Mouse (Mus musculus): ENCODE results near the gene Abcg1. TPM values are rescaled to one million over a fixed set of nuclear protein-coding genes. Genes with fewer than 3 reads are reported as not detected.

Gene Abcg1
- polyA plus RNA-seq, 1 experiment from 2014 or later = 8.6 TPM

DNA sequence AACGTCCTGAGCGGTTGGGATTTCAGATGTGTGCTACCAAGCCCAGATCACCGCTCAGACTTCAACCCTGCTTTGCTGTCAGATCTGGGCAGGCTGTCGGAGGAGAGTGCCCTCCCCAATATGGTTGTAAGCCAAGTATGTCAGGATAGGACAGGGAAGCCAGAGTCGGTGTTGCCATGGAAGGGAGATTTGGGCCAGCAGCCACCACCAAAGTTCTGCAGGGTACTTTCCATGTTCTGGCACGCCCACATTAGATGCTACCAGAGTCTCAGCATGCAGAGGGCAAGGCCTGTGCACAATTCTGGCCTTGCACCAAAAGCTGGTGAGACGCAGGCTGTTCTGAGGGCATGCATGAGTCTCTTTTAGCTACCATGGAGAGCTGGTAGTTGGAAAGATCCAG lies 28.7 kb downstream of the Abcg1 start:
- Histone ChIP-seq H3K4me3 (no peak overlapping the region), H3K4me1 (peaks cover 24% of the 10 kb centered on the region), H3K9me3 (no peaks in the 10 kb centered on the region), H3K27me3 (no peaks in the 10 kb centered on the region), H3K27ac (no peak overlapping the region), H3K4me2 (no peak overlapping the region), H3K36me3 (no peaks in the 10 kb centered on the region), H3K9ac (no peak overlapping the region)
- 87% methylated on average over 7 of the region's 7 CpGs for WGBS
- ATAC-seq (ENCODE audit: insufficient number of reproducible peaks, low FRiP score, low TSS enrichment, low read depth) = no peak

DNA sequence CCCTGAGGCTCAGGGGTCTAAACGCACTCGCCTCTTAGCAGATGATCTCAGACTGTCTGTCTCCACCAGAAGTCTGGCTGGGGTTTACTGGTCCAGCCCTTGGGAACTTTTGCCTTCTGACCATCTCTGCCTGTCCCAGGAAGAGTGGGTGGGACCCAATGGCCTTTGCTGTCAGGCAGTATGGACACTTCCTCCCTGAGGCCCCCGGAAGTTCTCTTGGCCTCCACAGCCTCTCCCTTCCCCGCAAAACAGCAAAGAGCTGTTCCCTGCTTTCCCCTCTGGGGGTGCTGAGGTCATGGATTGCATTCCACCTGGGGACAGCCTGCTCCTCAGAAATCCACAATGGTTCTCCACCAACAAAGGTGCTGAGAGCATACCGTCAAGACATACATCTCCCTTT lies 31.2 kb downstream of the Abcg1 start:
- H3K9ac ChIP-seq = no peak overlapping the region
- no peaks in the 10 kb centered on the region for H3K27me3 ChIP-seq
- 42% methylated on average over 5 of the region's 5 CpGs for WGBS
- H3K9me3 ChIP-seq = no peaks in the 10 kb centered on the region
- H3K36me3 ChIP-seq = no peaks in the 10 kb centered on the region
- ATAC-seq (ENCODE audit: insufficient number of reproducible peaks, low FRiP score, low TSS enrichment, low read depth) = no peak
- no peak overlapping the region for H3K4me3 ChIP-seq
- H3K27ac ChIP-seq = no peak overlapping the region
- H3K4me2 ChIP-seq = no peak overlapping the region
- peaks cover 24% of the 10 kb centered on the region for H3K4me1 ChIP-seq

DNA sequence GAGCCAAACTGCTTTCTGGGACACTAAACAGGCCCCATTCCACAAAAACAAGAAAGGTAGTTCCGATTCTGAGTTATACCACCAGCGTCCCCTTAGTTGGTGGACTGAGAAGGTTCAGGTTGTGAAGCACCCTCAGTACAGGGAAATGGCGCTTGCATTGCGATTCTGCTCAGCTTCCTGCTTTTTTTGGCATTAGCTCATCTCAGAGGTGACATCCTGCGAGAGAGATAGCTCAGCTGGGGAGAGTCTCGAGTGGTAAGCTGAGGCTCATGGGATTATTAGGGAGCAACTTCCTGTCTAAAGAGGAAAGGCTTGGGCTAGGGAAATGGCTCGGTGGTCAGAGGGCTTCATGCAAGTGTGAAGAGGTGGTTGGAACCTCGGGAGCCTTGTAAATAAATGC lies 32.4 kb downstream of the Abcg1 start:
- no peak overlapping the region for H3K4me2 ChIP-seq
- H3K9ac ChIP-seq = no peak overlapping the region
- H3K27me3 ChIP-seq = no peaks in the 10 kb centered on the region
- ATAC-seq (ENCODE audit: insufficient number of reproducible peaks, low FRiP score, low TSS enrichment, low read depth) = no peak
- H3K4me1 ChIP-seq = peaks cover 24% of the 10 kb centered on the region
- WGBS = 64% methylated on average over 8 of the region's 8 CpGs
- H3K27ac ChIP-seq = no peak overlapping the region
- H3K9me3 ChIP-seq = no peaks in the 10 kb centered on the region
- H3K36me3 ChIP-seq = no peaks in the 10 kb centered on the region
- no peak overlapping the region for H3K4me3 ChIP-seq

DNA sequence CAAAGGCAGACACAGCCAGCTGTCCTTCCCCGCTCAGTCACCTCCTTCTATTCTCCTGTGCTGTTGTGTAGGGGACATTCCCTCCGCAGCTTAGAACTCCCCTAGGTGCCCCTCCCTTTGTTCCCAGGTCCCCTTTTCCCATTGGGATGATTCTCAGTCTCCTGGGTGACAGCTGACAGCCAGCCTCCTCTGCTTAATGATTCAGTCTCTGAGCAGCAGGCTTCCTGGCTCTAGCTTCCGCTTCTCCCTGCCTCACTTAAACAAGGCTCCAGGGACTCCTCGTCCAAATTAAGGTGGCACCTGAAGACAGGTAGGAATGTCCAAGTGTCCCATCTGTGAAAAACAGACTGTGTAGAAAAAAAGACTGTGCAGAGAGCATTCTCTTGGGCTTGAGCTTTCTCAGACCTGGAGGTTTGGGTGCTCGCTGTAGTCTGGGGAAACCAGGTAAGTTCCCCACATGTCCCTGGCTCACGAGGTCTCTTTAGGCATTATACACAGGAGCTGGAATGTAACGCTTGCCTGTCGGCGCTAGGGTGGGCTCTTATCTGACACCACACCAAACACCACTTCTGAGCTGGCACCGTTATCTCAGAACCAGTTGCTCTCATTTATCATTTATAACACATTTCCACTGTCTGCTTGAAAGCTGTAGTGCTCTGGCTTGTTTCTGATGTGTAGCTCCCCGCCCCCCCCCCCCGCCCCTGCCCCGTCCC lies 33.7 kb downstream of the Abcg1 start:
- H3K9me3 ChIP-seq = no peaks in the 10 kb centered on the region
- no peak overlapping the region for H3K4me2 ChIP-seq
- H3K27ac ChIP-seq = no peak overlapping the region
- H3K36me3 ChIP-seq = no peaks in the 10 kb centered on the region
- no peak for ATAC-seq (ENCODE audit: insufficient number of reproducible peaks, low FRiP score, low TSS enrichment, low read depth)
- WGBS = 46% methylated on average over 13 of the region's 13 CpGs
- peaks cover 24% of the 10 kb centered on the region for H3K4me1 ChIP-seq
- H3K27me3 ChIP-seq = no peaks in the 10 kb centered on the region
- no peak overlapping the region for H3K4me3 ChIP-seq
- no peak overlapping the region for H3K9ac ChIP-seq

DNA sequence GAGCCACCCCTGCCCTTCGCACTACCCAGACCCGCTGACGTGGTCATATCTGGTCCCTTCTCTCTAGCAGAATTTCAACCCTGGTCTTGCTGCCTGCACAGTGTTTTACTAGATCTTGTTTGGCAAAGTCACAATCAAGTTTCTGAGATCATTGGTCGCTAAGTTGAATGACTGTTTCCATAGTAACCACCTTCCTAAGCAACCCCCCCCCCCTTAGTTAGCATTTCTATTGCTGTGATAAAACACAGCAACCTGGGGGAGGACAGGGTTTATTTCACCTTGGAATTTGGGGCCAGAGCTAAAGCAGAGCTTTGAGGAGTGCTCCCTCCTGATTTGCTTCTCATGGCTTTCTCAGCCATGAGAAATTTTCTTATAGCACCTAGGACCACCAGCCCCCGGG lies 37.3 kb downstream of the Abcg1 start:
- 50% methylated on average over 5 of the region's 5 CpGs for WGBS
- Histone ChIP-seq H3K27ac (no peak overlapping the region), H3K27me3 (no peaks in the 10 kb centered on the region), H3K4me3 (no peak overlapping the region), H3K9ac (no peak overlapping the region), H3K4me1 (0 out of 2 replicates have a peak, but pooled peaks cover 5% of the 10 kb centered on the region), H3K36me3 (no peaks in the 10 kb centered on the region), H3K4me2 (no peak overlapping the region), H3K9me3 (no peaks in the 10 kb centered on the region)
- no peak for ATAC-seq (ENCODE audit: insufficient number of reproducible peaks, low FRiP score, low TSS enrichment, low read depth)

DNA sequence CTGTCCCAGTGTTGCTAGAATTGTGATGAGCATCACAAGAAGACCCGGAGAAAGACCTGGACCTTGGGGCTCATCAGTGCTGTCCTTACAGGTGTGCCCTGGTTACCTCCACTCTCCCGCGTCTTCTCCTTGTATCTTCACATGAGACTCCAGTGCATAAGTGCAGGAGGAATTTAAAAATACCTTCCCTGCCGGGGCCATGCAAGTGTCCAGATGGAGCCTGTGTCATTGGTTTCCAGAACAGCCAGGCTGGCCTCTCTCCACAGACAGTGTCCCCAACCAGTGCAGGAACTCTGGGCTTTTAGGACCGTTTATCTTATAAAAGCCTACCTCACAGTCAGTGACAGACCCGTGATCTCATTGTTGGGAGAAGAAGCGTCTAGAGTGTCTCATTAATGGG lies 38.1 kb downstream of the Abcg1 start:
- Histone ChIP-seq H3K27ac (no peak overlapping the region), H3K27me3 (no peaks in the 10 kb centered on the region), H3K9me3 (no peaks in the 10 kb centered on the region), H3K4me2 (no peak overlapping the region), H3K9ac (no peak overlapping the region), H3K36me3 (no peaks in the 10 kb centered on the region), H3K4me1 (no peaks in the 10 kb centered on the region), H3K4me3 (no peak overlapping the region)
- ATAC-seq (ENCODE audit: insufficient number of reproducible peaks, low FRiP score, low TSS enrichment, low read depth) = no peak
- 83% methylated on average over 7 of the region's 7 CpGs for WGBS

DNA sequence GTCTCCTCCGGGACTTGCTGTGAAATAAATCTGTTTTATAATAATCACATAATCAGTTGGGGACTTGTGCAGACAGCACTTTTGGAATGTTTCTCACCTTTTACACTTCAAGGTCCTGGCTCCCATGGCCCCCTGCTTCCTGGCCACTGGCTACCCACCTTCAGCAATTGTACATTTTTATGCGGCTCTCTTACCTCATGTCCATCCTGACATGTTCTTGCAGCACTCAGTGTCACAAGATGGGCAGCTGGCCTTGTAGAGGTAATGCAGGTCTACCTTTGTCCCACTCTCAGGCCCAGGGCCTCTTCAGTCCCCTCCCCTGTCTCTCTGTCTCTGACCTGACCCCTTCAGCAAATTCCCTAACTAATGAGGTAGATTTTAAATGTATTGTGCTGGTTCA lies 39.4 kb downstream of the Abcg1 start:
- H3K27me3 ChIP-seq = no peaks in the 10 kb centered on the region
- WGBS = 96% methylated on average over 2 of the region's 2 CpGs
- H3K4me2 ChIP-seq = no peak overlapping the region
- H3K9me3 ChIP-seq = no peaks in the 10 kb centered on the region
- no peaks in the 10 kb centered on the region for H3K4me1 ChIP-seq
- H3K36me3 ChIP-seq = no peaks in the 10 kb centered on the region
- H3K4me3 ChIP-seq = no peak overlapping the region
- H3K9ac ChIP-seq = no peak overlapping the region
- ATAC-seq (ENCODE audit: insufficient number of reproducible peaks, low FRiP score, low TSS enrichment, low read depth) = no peak
- 0 out of 2 replicates have a peak overlapping the region, but pooled peaks have one; percentile 27 for H3K27ac ChIP-seq

DNA sequence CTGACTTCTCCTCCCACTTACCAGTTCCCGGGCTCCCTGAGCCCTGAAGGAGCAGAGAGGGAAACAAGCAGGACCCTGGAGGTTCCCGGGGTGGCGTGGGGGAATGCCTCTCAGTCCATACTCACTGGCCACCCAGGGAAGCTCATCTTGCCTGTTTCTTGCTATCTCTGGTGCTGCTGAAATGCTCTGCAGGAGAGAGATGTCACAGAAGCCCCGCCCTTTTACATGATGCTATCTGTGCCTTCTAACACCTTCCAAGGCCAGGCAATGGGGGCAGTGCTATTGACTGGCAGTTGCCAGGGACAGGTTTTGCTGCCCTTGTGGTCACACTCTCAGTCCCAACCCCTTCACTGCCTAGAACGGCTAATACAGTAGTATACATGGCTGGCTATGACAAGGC lies 41.3 kb downstream of the Abcg1 start:
- Histone ChIP-seq H3K4me2 (no peak overlapping the region), H3K36me3 (no peaks in the 10 kb centered on the region), H3K9me3 (no peaks in the 10 kb centered on the region), H3K4me3 (no peak overlapping the region), H3K9ac (no peak overlapping the region), H3K27ac (no peak overlapping the region), H3K4me1 (no peaks in the 10 kb centered on the region), H3K27me3 (no peaks in the 10 kb centered on the region)
- ATAC-seq (ENCODE audit: insufficient number of reproducible peaks, low FRiP score, low TSS enrichment, low read depth) = no peak
- WGBS = 78% methylated on average over 5 of the region's 5 CpGs

DNA sequence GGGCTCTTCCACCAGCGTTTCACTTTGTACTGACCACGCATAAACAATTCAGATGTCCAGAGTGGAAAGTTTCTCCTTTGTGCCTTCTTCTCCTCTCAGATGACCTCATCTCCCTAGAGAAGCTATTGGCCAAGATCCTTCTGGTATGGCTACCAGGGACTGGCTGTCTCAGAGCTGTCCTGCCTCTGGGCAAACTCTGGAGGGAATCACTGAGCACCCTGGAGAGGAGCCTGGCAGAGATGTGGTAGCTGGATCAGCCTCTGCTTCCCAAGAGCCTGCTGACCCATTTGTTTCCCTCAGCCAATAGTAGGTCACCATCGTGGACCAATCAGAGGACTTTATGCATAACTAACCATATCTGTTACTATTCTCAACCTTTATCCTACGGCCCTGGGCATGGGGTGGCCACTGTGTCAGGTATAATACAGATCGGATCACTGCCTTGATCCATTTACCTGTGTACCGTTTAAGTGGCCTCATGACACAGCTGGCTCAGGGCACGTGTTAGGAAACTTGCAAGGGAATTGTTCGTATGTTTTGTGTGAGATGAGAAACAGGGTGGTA lies 45.6 kb downstream of the Abcg1 start:
- H3K4me3 ChIP-seq = no peak overlapping the region
- no peaks in the 10 kb centered on the region for H3K36me3 ChIP-seq
- WGBS = 83% methylated on average over 8 of the region's 8 CpGs
- no peaks in the 10 kb centered on the region for H3K27me3 ChIP-seq
- H3K9ac ChIP-seq = no peak overlapping the region
- H3K27ac ChIP-seq = no peak overlapping the region
- no peak for ATAC-seq (ENCODE audit: insufficient number of reproducible peaks, low FRiP score, low TSS enrichment, low read depth)
- H3K9me3 ChIP-seq = no peaks in the 10 kb centered on the region
- 0 out of 2 replicates have a peak, but pooled peaks cover 3% of the 10 kb centered on the region for H3K4me1 ChIP-seq
- no peak overlapping the region for H3K4me2 ChIP-seq

DNA sequence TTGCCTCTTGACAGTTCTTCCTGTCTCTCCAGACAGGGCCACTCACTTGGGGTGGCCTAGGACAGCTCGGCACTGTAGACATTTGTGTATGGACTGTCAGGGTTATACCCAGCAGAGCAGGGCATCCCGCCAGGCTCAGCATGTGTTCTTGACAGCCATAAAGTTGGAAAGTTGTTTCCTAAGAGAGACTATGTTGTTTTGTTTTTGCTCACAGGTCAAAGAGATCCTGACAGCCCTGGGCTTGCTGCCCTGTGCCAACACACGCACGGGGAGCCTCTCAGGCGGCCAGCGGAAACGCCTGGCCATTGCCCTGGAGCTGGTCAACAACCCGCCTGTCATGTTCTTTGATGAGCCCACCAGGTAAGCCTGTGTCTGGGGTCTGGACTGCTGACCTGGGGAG lies 46.3 kb downstream of the Abcg1 start:
- H3K27me3 ChIP-seq = no peaks in the 10 kb centered on the region
- no peak for ATAC-seq (ENCODE audit: insufficient number of reproducible peaks, low FRiP score, low TSS enrichment, low read depth)
- no peaks in the 10 kb centered on the region for H3K36me3 ChIP-seq
- 82% methylated on average over 8 of the region's 8 CpGs for WGBS
- no peak overlapping the region for H3K9ac ChIP-seq
- no peak overlapping the region for H3K4me2 ChIP-seq
- H3K9me3 ChIP-seq = no peaks in the 10 kb centered on the region
- no peak overlapping the region for H3K27ac ChIP-seq
- no peak overlapping the region for H3K4me3 ChIP-seq
- 0 out of 2 replicates have a peak, but pooled peaks cover 3% of the 10 kb centered on the region for H3K4me1 ChIP-seq

DNA sequence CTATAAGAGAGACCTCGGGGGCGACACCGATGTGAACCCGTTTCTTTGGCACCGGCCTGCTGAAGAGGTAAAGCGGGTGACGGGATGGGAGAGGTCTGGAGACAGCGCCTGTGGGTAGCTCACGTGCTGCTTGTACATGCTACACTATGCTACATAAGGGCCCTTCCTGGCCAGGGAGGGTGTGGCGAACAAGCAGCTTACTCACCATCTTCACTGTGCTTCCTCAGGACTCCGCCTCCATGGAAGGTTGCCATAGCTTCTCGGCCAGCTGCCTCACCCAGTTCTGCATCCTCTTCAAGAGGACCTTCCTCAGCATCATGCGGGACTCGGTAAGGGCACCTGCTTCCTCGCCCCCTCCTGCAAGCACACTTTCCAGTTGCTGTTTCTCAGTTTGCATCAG lies 50.9 kb downstream of the Abcg1 start:
- Histone ChIP-seq H3K4me1 (0 out of 2 replicates have a peak, but pooled peaks cover 6% of the 10 kb centered on the region), H3K36me3 (no peaks in the 10 kb centered on the region), H3K4me3 (no peak overlapping the region), H3K9me3 (no peaks in the 10 kb centered on the region), H3K4me2 (no peak overlapping the region), H3K9ac (no peak overlapping the region), H3K27me3 (no peaks in the 10 kb centered on the region), H3K27ac (no peak overlapping the region)
- WGBS = 89% methylated on average over 15 of the region's 15 CpGs
- ATAC-seq (ENCODE audit: insufficient number of reproducible peaks, low FRiP score, low TSS enrichment, low read depth) = no peak

DNA sequence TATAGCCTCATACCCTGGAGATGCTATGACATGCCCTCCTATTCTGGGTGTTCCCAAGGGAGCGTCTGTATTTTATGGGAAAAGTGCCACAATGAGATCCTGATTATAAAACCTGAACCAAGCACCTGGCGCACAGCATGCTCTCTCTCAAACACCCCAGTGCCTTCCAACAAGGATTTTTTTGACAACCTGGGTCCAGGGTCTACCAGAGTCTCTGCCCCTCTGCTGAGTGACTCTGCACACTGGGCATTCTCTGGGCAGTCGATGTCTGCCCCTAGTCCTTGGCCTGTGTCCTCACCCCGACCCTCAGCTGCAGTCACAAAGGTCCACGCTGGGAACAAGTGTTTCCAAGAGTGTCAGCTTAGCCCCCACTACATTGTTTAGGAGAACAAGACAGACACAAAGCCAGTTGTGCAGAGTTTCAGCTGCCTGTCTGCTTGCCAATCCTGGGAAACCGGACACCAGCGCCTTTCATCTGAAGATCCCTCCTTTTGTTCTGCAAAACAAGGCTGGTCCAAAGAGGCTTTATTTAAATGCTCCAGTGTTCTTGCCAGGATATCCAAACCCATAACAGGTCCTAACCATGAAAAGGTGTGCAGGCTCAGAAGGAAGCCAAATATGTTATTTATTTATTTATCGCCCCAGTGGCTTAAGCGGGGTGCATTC lies 55.8 kb downstream of the Abcg1 start:
- H3K4me3 ChIP-seq = no peak overlapping the region
- H3K9ac ChIP-seq = no peak overlapping the region
- no peaks in the 10 kb centered on the region for H3K9me3 ChIP-seq
- H3K36me3 ChIP-seq = no peaks in the 10 kb centered on the region
- H3K27ac ChIP-seq = no peak overlapping the region
- no peak overlapping the region for H3K4me2 ChIP-seq
- ATAC-seq (ENCODE audit: insufficient number of reproducible peaks, low FRiP score, low TSS enrichment, low read depth) = no peak
- 55% methylated on average over 9 of the region's 9 CpGs for WGBS
- peaks cover 3% of the 10 kb centered on the region; the same call in 1 of the 2 replicates for H3K4me1 ChIP-seq
- H3K27me3 ChIP-seq = no peaks in the 10 kb centered on the region
